Mouse (Mus musculus): ENCODE results near the gene Otulin. TPM values are rescaled to one million over a fixed set of nuclear protein-coding genes. Genes with fewer than 3 reads are reported as not detected.
A peak's percentile ranks its signal among the peaks of the same experiment; 100 is the strongest.

Otulin gene
- polyA plus RNA-seq, 1 experiment from 2014 or later: 46.1 TPM

DNA sequence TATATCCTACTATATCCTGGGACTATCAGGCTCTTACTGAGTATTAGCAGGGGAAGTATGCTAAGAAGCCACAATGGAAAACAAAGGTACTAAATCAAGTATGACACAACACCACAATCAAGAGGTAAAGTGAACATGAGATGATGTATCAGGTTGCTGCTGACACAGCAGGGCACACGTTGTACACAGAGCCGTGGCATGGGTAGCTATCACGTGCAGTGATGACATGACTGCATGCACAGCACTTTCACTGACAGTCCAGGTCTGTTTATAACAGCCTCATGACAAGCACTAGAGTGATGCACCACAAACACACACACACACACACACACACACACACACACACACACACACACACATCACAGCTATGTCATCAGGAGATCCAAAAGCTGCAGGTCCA is 13.3 kb downstream of the Otulin start:
- peaks cover 43% of the 10 kb centered on the region for H3K36me3 ChIP-seq (ENCODE audit: control insufficient read depth, insufficient read depth, low read length)
- no peaks in the 10 kb centered on the region for H3K4me1 ChIP-seq (replicated peaks; ENCODE audit: control insufficient read depth, insufficient read depth, low read length)
- no peak overlapping the region for H3K27ac ChIP-seq (ENCODE audit: low read depth)
- DNase-seq (ENCODE audit: low spot score) (no peak), ATAC-seq (replicated peaks; ENCODE audit: low FRiP score, low TSS enrichment, low read depth) (no peak)
- WGBS: 84% methylated on average over 3 of the region's 3 CpGs
- H3K27me3 ChIP-seq (replicated peaks; ENCODE audit: control insufficient read depth, insufficient read depth, low read length): no peaks in the 10 kb centered on the region
- no peaks in the 10 kb centered on the region for H3K9me3 ChIP-seq (ENCODE audit: control insufficient read depth, low read length)
- H3K9ac ChIP-seq (ENCODE audit: low read length): no peak overlapping the region
- H3K4me2 ChIP-seq (ENCODE audit: low read length): no peak overlapping the region
- no peak overlapping the region for H3K4me3 ChIP-seq (ENCODE audit: low read depth, low read length)

DNA sequence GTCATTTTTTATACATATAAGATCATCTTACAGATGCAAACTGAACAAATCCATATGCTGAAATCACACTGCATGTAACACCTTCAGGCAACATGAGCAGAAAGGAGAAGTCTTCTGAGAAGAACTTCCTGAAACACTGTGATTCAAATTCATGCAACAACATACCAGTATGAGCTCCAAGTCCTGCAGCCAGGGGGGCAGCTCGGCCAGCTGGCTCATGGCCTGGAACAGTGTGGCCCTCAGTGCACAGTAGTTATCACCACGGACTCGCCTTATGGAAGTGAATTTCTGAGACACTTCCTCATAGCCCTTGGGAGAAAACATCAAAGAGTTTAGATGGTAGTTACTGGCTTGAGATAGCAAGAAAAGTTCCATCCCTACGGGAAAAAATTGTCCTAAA is 14.3 kb downstream of the Otulin start:
- 82% methylated on average over 4 of the region's 4 CpGs for WGBS
- H3K9ac ChIP-seq (ENCODE audit: low read length): no peak overlapping the region
- DNase-seq (ENCODE audit: low spot score) (no peak), ATAC-seq (replicated peaks; ENCODE audit: low FRiP score, low TSS enrichment, low read depth) (no peak)
- H3K9me3 ChIP-seq (ENCODE audit: control insufficient read depth, low read length): no peaks in the 10 kb centered on the region
- H3K4me3 ChIP-seq (ENCODE audit: low read depth, low read length): no peak overlapping the region
- H3K4me2 ChIP-seq (ENCODE audit: low read length): no peak overlapping the region
- peaks cover 44% of the 10 kb centered on the region for H3K36me3 ChIP-seq (ENCODE audit: control insufficient read depth, insufficient read depth, low read length)
- no peaks in the 10 kb centered on the region for H3K27me3 ChIP-seq (replicated peaks; ENCODE audit: control insufficient read depth, insufficient read depth, low read length)
- no peak overlapping the region for H3K27ac ChIP-seq (ENCODE audit: low read depth)
- H3K4me1 ChIP-seq (replicated peaks; ENCODE audit: control insufficient read depth, insufficient read depth, low read length): no peaks in the 10 kb centered on the region

DNA sequence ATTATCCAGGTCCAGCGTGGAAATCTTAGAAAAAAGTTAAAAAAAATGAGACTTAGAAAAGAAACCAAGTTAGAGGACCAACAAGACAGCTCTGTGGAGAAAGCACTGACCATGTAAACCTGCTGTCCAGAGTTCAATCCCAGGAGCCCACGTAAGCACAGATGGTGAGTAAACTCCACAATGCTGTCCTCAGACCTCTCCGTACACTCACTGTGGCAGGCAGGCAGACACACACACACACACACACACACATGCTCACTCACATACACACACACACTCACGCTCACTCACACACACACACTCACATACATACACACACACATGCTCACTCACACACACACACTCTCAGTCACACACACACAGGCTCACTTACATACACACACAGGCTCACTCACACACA is 17.2 kb downstream of the Otulin start:
- DNase-seq (ENCODE audit: low spot score) (no peak), ATAC-seq (replicated peaks; ENCODE audit: low FRiP score, low TSS enrichment, low read depth) (0 out of 2 replicates have a peak, but pooled peaks have one; percentile 32)
- Histone ChIP-seq H3K9ac (ENCODE audit: low read length) (no peak overlapping the region), H3K27ac (ENCODE audit: low read depth) (no peak overlapping the region), H3K4me3 (ENCODE audit: low read depth, low read length) (no peak overlapping the region), H3K9me3 (ENCODE audit: control insufficient read depth, low read length) (no peaks in the 10 kb centered on the region), H3K4me2 (ENCODE audit: low read length) (no peak overlapping the region), H3K4me1 (replicated peaks; ENCODE audit: control insufficient read depth, insufficient read depth, low read length) (peaks cover 8% of the 10 kb centered on the region), H3K27me3 (replicated peaks; ENCODE audit: control insufficient read depth, insufficient read depth, low read length) (no peaks in the 10 kb centered on the region), H3K36me3 (ENCODE audit: control insufficient read depth, insufficient read depth, low read length) (peaks cover 45% of the 10 kb centered on the region)
- 95% methylated on average over 4 of the region's 4 CpGs for WGBS

DNA sequence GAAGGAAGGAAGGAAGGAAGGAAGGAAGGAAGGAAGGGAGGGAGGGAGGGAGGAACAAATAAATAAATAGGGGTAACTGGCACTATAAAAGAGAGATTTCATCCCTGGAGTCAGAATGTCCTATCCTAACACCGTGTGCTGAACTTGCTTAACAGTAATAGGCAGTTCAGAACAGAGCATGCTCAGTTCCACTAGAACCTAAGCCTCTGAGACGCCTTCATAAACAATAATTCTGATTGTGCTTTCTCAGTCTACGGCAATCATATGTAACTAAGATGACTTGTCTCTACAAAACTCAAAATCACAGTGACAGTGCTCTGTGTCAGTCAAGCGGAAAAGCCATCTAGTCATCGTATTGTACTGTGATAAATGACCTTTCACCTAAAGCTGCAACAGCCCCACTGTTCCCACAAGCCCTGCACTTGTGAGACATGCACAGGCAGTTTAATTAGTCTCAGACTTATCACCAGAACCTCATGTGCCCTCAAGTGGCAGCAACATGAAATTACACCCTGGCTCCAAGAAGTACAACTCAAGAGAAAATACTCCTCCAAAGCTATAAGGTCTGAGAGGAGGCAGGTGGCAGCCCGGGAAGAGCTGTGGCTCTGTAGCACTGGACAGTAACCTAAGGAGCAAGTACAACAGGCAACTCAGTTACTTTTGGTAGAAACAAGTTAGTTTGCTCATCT is 17.8 kb downstream of the Otulin start:
- Histone ChIP-seq H3K4me1 (replicated peaks; ENCODE audit: control insufficient read depth, insufficient read depth, low read length) (peaks cover 8% of the 10 kb centered on the region), H3K9ac (ENCODE audit: low read length) (no peak overlapping the region), H3K4me2 (ENCODE audit: low read length) (no peak overlapping the region), H3K27me3 (replicated peaks; ENCODE audit: control insufficient read depth, insufficient read depth, low read length) (no peaks in the 10 kb centered on the region), H3K9me3 (ENCODE audit: control insufficient read depth, low read length) (no peaks in the 10 kb centered on the region), H3K36me3 (ENCODE audit: control insufficient read depth, insufficient read depth, low read length) (peaks cover 44% of the 10 kb centered on the region), H3K4me3 (ENCODE audit: low read depth, low read length) (no peak overlapping the region), H3K27ac (ENCODE audit: low read depth) (no peak overlapping the region)
- WGBS: 56% methylated on average over 6 of the region's 6 CpGs
- DNase-seq (ENCODE audit: low spot score) (peak; percentile 75), ATAC-seq (replicated peaks; ENCODE audit: low FRiP score, low TSS enrichment, low read depth) (peak; percentile 53; the same call in 1 of the 2 replicates)

DNA sequence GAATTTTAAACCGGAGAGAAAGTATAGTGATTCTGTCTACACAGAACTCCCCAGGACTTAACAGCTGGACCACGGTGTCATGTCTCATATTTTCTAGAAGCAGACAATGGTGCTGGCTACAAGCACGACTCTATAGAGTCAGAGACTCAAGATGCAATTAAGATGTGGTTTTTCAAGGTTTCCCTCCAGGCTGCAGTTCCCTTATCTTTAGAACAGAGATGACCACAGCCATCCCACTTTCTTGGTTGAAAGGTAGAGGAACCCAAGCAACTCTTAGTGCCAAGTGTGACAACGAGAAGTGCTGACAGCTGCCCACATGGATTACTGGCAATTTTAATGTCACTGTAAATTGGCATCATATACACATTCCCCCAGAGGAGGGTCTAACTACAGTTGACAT is 20.9 kb downstream of the Otulin start:
- Histone ChIP-seq H3K9me3 (ENCODE audit: control insufficient read depth, low read length) (no peaks in the 10 kb centered on the region), H3K4me2 (ENCODE audit: low read length) (no peak overlapping the region), H3K4me3 (ENCODE audit: low read depth, low read length) (no peak overlapping the region), H3K36me3 (ENCODE audit: control insufficient read depth, insufficient read depth, low read length) (peaks cover 51% of the 10 kb centered on the region), H3K4me1 (replicated peaks; ENCODE audit: control insufficient read depth, insufficient read depth, low read length) (peaks cover 8% of the 10 kb centered on the region), H3K27me3 (replicated peaks; ENCODE audit: control insufficient read depth, insufficient read depth, low read length) (no peaks in the 10 kb centered on the region), H3K9ac (ENCODE audit: low read length) (no peak overlapping the region), H3K27ac (ENCODE audit: low read depth) (no peak overlapping the region)
- DNase-seq (ENCODE audit: low spot score): no peak
- 57% methylated on average over 4 of the region's 4 CpGs for WGBS
- ATAC-seq (replicated peaks; ENCODE audit: low FRiP score, low TSS enrichment, low read depth): no peak

DNA sequence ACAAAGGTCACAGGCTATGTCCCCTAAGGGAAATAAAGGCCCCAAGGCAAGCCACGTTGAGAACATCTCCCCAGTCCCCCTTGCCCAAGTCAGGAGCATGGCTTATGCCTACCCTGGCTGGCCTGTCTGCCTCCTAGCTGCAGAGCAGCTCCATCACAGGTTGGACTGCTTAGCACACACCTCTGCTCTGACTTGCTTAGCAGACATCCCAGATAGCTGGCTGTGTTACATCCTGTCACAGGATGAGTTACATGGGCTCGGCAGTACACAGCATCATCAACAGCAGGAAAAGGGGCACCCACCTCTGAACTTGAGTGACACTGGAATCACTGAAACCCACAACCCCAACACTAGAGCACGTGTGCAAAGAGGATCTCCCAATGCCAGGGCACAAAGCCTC is 25.2 kb downstream of the Otulin start:
- Histone ChIP-seq H3K4me3 (ENCODE audit: low read depth, low read length) (no peak overlapping the region), H3K9ac (ENCODE audit: low read length) (no peak overlapping the region), H3K36me3 (ENCODE audit: control insufficient read depth, insufficient read depth, low read length) (peaks cover 62% of the 10 kb centered on the region), H3K9me3 (ENCODE audit: control insufficient read depth, low read length) (no peaks in the 10 kb centered on the region), H3K4me2 (ENCODE audit: low read length) (no peak overlapping the region), H3K4me1 (replicated peaks; ENCODE audit: control insufficient read depth, insufficient read depth, low read length) (peaks cover 8% of the 10 kb centered on the region), H3K27me3 (replicated peaks; ENCODE audit: control insufficient read depth, insufficient read depth, low read length) (no peaks in the 10 kb centered on the region), H3K27ac (ENCODE audit: low read depth) (no peak overlapping the region)
- WGBS: 79% methylated on average over 3 of the region's 3 CpGs
- ATAC-seq (replicated peaks; ENCODE audit: low FRiP score, low TSS enrichment, low read depth) (no peak), DNase-seq (ENCODE audit: low spot score) (no peak)

DNA sequence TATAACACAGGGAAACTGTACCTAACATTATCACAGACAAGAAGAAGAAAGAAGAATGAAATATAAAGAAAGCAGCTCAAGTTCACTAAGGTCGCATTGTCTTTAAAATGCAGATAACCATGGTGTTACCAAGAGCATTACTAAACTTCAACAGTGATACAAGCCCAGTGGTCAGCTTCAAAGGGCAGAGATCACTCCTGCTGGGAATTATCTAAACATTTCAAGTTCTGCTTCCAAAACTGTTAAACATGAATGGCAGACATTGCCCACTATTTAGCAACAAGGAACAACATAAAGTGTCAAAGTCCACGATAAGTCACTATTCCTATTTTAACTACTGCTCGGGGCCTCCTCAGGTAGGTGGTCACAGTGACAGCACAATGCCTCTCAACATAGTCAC is 25.9 kb downstream of the Otulin start:
- no peak overlapping the region for H3K27ac ChIP-seq (ENCODE audit: low read depth)
- H3K4me2 ChIP-seq (ENCODE audit: low read length): no peak overlapping the region
- H3K36me3 ChIP-seq (ENCODE audit: control insufficient read depth, insufficient read depth, low read length): peaks cover 64% of the 10 kb centered on the region
- no peaks in the 10 kb centered on the region for H3K9me3 ChIP-seq (ENCODE audit: control insufficient read depth, low read length)
- 83% methylated on average over 3 of the region's 3 CpGs for WGBS
- ATAC-seq (replicated peaks; ENCODE audit: low FRiP score, low TSS enrichment, low read depth) (no peak), DNase-seq (ENCODE audit: low spot score) (no peak)
- no peaks in the 10 kb centered on the region for H3K27me3 ChIP-seq (replicated peaks; ENCODE audit: control insufficient read depth, insufficient read depth, low read length)
- no peak overlapping the region for H3K4me3 ChIP-seq (ENCODE audit: low read depth, low read length)
- H3K9ac ChIP-seq (ENCODE audit: low read length): no peak overlapping the region
- peaks cover 7% of the 10 kb centered on the region for H3K4me1 ChIP-seq (replicated peaks; ENCODE audit: control insufficient read depth, insufficient read depth, low read length)

DNA sequence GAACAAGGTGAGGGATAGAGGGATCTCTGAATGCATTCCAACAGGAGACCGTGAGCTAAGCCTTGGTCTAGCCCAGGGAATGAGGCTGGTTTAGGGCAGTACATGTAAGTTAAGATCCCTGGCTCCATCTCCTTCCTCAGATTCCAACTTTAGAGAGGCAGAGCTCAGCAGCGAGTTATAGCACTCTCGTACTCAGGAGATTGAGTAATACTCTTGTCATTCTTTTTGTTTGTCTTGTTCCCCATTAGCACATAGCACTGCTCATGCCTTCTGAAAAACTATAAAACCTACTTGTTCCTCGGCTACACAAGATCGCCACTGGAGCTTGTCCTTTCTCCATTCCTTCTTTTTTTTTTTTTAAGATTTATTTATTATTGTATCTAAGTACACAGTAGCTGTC is 30.0 kb downstream of the Otulin start:
- peaks cover 52% of the 10 kb centered on the region for H3K36me3 ChIP-seq (ENCODE audit: control insufficient read depth, insufficient read depth, low read length)

DNA sequence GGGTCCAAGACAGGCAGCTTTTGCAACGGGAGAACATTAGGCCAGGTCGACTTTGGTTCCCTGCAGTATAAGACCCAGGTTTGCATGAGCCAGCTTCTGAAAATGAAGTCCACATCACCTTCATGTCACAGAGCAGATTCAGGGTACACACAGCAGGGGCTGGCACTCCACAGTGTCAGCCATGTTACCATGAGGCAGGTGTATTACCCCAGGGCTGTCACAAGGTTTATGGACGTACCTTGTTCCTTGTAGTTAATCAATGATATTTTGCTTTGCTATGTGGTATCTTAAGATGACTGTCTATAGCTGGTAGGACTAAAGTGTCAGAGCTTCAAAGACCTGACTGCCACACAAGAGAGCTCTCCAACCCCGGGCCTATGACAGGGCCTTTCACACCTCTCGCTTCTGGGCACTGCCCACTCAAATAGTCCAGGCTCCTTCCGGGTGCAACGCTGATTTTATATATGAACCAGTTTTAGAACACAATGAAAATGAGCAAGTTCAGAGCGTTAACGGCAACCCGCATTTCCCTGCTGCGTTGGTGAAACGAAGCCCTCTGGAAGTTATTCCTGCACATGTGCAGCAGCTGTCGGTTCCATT is 31.6 kb downstream of the Otulin start:
- Histone ChIP-seq H3K4me2 (ENCODE audit: low read length) (no peak overlapping the region), H3K27ac (ENCODE audit: low read depth) (no peak overlapping the region), H3K9ac (ENCODE audit: low read length) (no peak overlapping the region), H3K36me3 (ENCODE audit: control insufficient read depth, insufficient read depth, low read length) (peaks cover 51% of the 10 kb centered on the region), H3K9me3 (ENCODE audit: control insufficient read depth, low read length) (no peaks in the 10 kb centered on the region), H3K4me3 (ENCODE audit: low read depth, low read length) (no peak overlapping the region), H3K4me1 (replicated peaks; ENCODE audit: control insufficient read depth, insufficient read depth, low read length) (0 out of 2 replicates have a peak, but pooled peaks cover 2% of the 10 kb centered on the region), H3K27me3 (replicated peaks; ENCODE audit: control insufficient read depth, insufficient read depth, low read length) (no peaks in the 10 kb centered on the region)
- ATAC-seq (replicated peaks; ENCODE audit: low FRiP score, low TSS enrichment, low read depth): no peak
- DNase-seq (ENCODE audit: low spot score): no peak
- 89% methylated on average over 13 of the region's 13 CpGs for WGBS

More for the DNA sequence above, 30.0 kb downstream of the Otulin start:
- WGBS: 92% methylated on average over 5 of the region's 5 CpGs
- no peak for DNase-seq (ENCODE audit: low spot score)
- ATAC-seq (replicated peaks; ENCODE audit: low FRiP score, low TSS enrichment, low read depth): no peak
- H3K9ac ChIP-seq (ENCODE audit: low read length): no peak overlapping the region
- no peaks in the 10 kb centered on the region for H3K27me3 ChIP-seq (replicated peaks; ENCODE audit: control insufficient read depth, insufficient read depth, low read length)
- H3K4me2 ChIP-seq (ENCODE audit: low read length): no peak overlapping the region
- 0 out of 2 replicates have a peak, but pooled peaks cover under 1% of the 10 kb centered on the region for H3K4me1 ChIP-seq (replicated peaks; ENCODE audit: control insufficient read depth, insufficient read depth, low read length)
- H3K27ac ChIP-seq (ENCODE audit: low read depth): no peak overlapping the region
- H3K9me3 ChIP-seq (ENCODE audit: control insufficient read depth, low read length): no peaks in the 10 kb centered on the region
- H3K4me3 ChIP-seq (ENCODE audit: low read depth, low read length): no peak overlapping the region

All from intestine, embryonic 14.5 days (tissue).